Mouse (Mus musculus) CH12.LX (cell line): ENCODE measurements at regions not wholly inside any gene's neighbourhood (a gene's known extent, or its start where the extent isn't known, plus 50 kb on each side); places are given as distances from the start of the nearest gene placed in this dataset.

Experiments
- DNase-seq: peaks from one replicate; pipeline ENCODE4 v3.0.0-alpha.2; 2013; ENCODE audit errors: extremely low read depth
- H3K27ac ChIP-seq: 2 replicates; pipeline ENCODE4 v1.5.1; 2012; ENCODE audit warnings: low read depth, mild to moderate bottlenecking, control low read depth, moderate library complexity; ENCODE audit not compliant: insufficient read depth
- H3K27me3 ChIP-seq: replicated peaks from 2 replicates; pipeline ENCODE3; 2012; ENCODE audit warnings: inconsistent platforms
- H3K36me3 ChIP-seq, 2 experiments: replicated peaks in 1 of 2; 2 replicates each; pipeline versions ENCODE3 to v1.6.1; 2012; ENCODE audit warnings: inconsistent platforms in 1 of 2, low read length in 1 of 2, mild to moderate bottlenecking in 1 of 2, mixed read lengths in 1 of 2, moderate library complexity in 1 of 2; ENCODE audit not compliant: control insufficient read depth in 1 of 2, insufficient read depth in 1 of 2
- H3K4me1 ChIP-seq, 2 experiments: 2 replicates each; pipeline ENCODE4 v1.6.1; 2012; ENCODE audit warnings: inconsistent platforms in 1 of 2, moderate library complexity in 1 of 2; ENCODE audit not compliant: insufficient read depth in 2 of 2, control insufficient read depth in 1 of 2
- H3K4me2 ChIP-seq: 2 replicates; pipeline ENCODE4 v1.6.1; 2012; ENCODE audit warnings: low read depth, mild to moderate bottlenecking, control low read depth; ENCODE audit not compliant: poor library complexity, insufficient read depth, severe bottlenecking
- H3K4me3 ChIP-seq, 3 experiments: fragments of 150-350 bp in 1 of 3; sonication (generic) in 1 of 3; replicated peaks in 1 of 3; 2 replicates each; pipeline versions ENCODE3 to v1.5.1; 2011 to 2012; ENCODE audit warnings: low read depth in 2 of 3, low read length in 2 of 3, mild to moderate bottlenecking in 2 of 3, moderate library complexity in 2 of 3, control low read depth in 1 of 3, improper control_type of control experiment in 1 of 3, inconsistent platforms in 1 of 3, mixed read lengths in 1 of 3; ENCODE audit not compliant: poor library complexity in 1 of 3
- H3K79me2 ChIP-seq: replicated peaks from 2 replicates; pipeline ENCODE4 v1.6.1; 2012; ENCODE audit warnings: mild to moderate bottlenecking, moderate library complexity; ENCODE audit not compliant: control insufficient read depth, poor library complexity, insufficient read depth, severe bottlenecking; ENCODE audit errors: extremely low read depth
- H3K9ac ChIP-seq: 2 replicates; pipeline ENCODE4 v1.6.1; 2012; ENCODE audit warnings: low read depth, mild to moderate bottlenecking, control low read depth, moderate library complexity; ENCODE audit not compliant: insufficient read depth
- H3K9me3 ChIP-seq: replicated peaks from 2 replicates; pipeline ENCODE3; 2012; ENCODE audit warnings: low read length, inconsistent platforms, mixed read lengths
- CHD2 ChIP-seq: IDR thresholded peaks from 2 replicates; pipeline ENCODE4 v1.6.1; 2011; ENCODE audit warnings: low read length, improper control_type of control experiment
- CTCF ChIP-seq, 2 experiments: IDR thresholded peaks in 1 of 2; conservative IDR thresholded peaks in 1 of 2; 2 replicates each; pipeline ENCODE4 v1.5.1; 2011 to 2012; ENCODE audit warnings: low read depth in 2 of 2, low read length in 2 of 2, improper control_type of control experiment in 1 of 2, inconsistent platforms in 1 of 2, mild to moderate bottlenecking in 1 of 2, moderate library complexity in 1 of 2
- E2F4 ChIP-seq: IDR thresholded peaks from 2 replicates; pipeline ENCODE4 v1.6.1; 2011; ENCODE audit warnings: low read depth, low read length, improper control_type of control experiment; ENCODE audit not compliant: insufficient replicate concordance
- ELF1 ChIP-seq: IDR thresholded peaks from 2 replicates; pipeline ENCODE4 v1.6.1; 2014; ENCODE audit warnings: low read depth, mild to moderate bottlenecking, inconsistent platforms, low read length, improper control_type of control experiment
- EP300 ChIP-seq: IDR thresholded peaks from 2 replicates; pipeline ENCODE4 v1.6.1; 2011; ENCODE audit warnings: low read length, improper control_type of control experiment
- ETS1 ChIP-seq: conservative IDR thresholded peaks from 2 replicates; pipeline ENCODE4 v1.6.1; 2012; ENCODE audit warnings: low read depth, mild to moderate bottlenecking, inconsistent platforms, low read length, improper control_type of control experiment, moderate library complexity
- GABPA ChIP-seq: IDR thresholded peaks from 2 replicates; pipeline ENCODE4 v1.6.1; 2012; ENCODE audit warnings: low read depth, low read length, improper control_type of control experiment, inconsistent platforms; ENCODE audit not compliant: insufficient replicate concordance
- HCFC1 ChIP-seq: IDR thresholded peaks from 2 replicates; pipeline ENCODE4 v1.6.1; 2012; ENCODE audit warnings: low read depth, mild to moderate bottlenecking, inconsistent platforms, low read length, improper control_type of control experiment
- JUN ChIP-seq: IDR thresholded peaks from 2 replicates; pipeline ENCODE4 v1.6.1; 2011; ENCODE audit warnings: low read depth, mild to moderate bottlenecking, low read length, improper control_type of control experiment, moderate library complexity; ENCODE audit not compliant: insufficient read depth
- JUND ChIP-seq: conservative IDR thresholded peaks from 2 replicates; pipeline ENCODE4 v1.6.1; 2011; ENCODE audit warnings: low read depth, low read length, improper control_type of control experiment
- MAFK ChIP-seq: IDR thresholded peaks from 2 replicates; pipeline ENCODE4 v1.6.1; 2011; ENCODE audit warnings: low read length, improper control_type of control experiment; ENCODE audit not compliant: insufficient replicate concordance
- MAX ChIP-seq: IDR thresholded peaks from 2 replicates; pipeline ENCODE4 v1.6.1; 2011; ENCODE audit warnings: low read length, improper control_type of control experiment
- MEF2A ChIP-seq: IDR thresholded peaks from 2 replicates; pipeline ENCODE4 v1.6.1; 2014; ENCODE audit warnings: low read depth, mild to moderate bottlenecking, inconsistent platforms, low read length, improper control_type of control experiment, borderline replicate concordance
- MYC ChIP-seq: IDR thresholded peaks from 2 replicates; pipeline ENCODE4 v1.6.1; 2011; ENCODE audit warnings: low read depth, mild to moderate bottlenecking, improper control_type of control experiment, low read length
- NELFE ChIP-seq: IDR thresholded peaks from 2 replicates; pipeline ENCODE4 v1.6.1; 2011; ENCODE audit warnings: low read depth, low read length, improper control_type of control experiment
- POLR2AphosphoS2 ChIP-seq: IDR thresholded peaks from 2 replicates; pipeline ENCODE4 v1.6.1; 2011; ENCODE audit warnings: low read depth, low read length, improper control_type of control experiment
- RAD21 ChIP-seq: IDR thresholded peaks from 2 replicates; pipeline ENCODE4 v1.6.1; 2011; ENCODE audit warnings: low read depth, mild to moderate bottlenecking, low read length, improper control_type of control experiment, moderate library complexity
- RCOR1 ChIP-seq: conservative IDR thresholded peaks from 2 replicates; pipeline ENCODE4 v1.6.1; 2012; ENCODE audit warnings: low read depth, mild to moderate bottlenecking, inconsistent platforms, low read length, improper control_type of control experiment
- SIN3A ChIP-seq: IDR thresholded peaks from 2 replicates; pipeline ENCODE4 v1.6.1; 2012; ENCODE audit warnings: low read length, improper control_type of control experiment, inconsistent platforms
- TCF12 ChIP-seq: IDR thresholded peaks from 2 replicates; pipeline ENCODE4 v1.6.1; 2014; ENCODE audit warnings: low read depth, mild to moderate bottlenecking, inconsistent platforms, low read length, improper control_type of control experiment
- UBTF ChIP-seq: IDR thresholded peaks from 2 replicates; pipeline ENCODE4 v1.6.1; 2012; ENCODE audit warnings: low read depth, mild to moderate bottlenecking, inconsistent platforms, low read length, improper control_type of control experiment, moderate library complexity
- USF1 ChIP-seq: IDR thresholded peaks from 2 replicates; pipeline ENCODE4 v1.6.1; 2014; ENCODE audit warnings: low read depth, mild to moderate bottlenecking, inconsistent platforms, low read length, improper control_type of control experiment
- USF2 ChIP-seq: conservative IDR thresholded peaks from 2 replicates; pipeline ENCODE4 v1.6.1; 2011; ENCODE audit warnings: low read depth, low read length, improper control_type of control experiment
- ZC3H11A ChIP-seq: IDR thresholded peaks from 2 replicates; pipeline ENCODE4 v1.6.1; 2012; ENCODE audit warnings: low read depth, mild to moderate bottlenecking, inconsistent platforms, low read length, improper control_type of control experiment
- ZNF384 ChIP-seq: IDR thresholded peaks from 2 replicates; pipeline ENCODE4 v1.6.1; 2012; ENCODE audit warnings: low read depth, low read length, improper control_type of control experiment, inconsistent platforms
- dilution Hi-C: fragments of 300-500 bp; cut with MboI; formaldehyde crosslinking; loops from 2 replicates; pipeline ENCODE4 v1.14.3; 2020; ENCODE audit warnings: low sequenced_read_pairs; ENCODE audit not compliant: extremely low pct_unique_long_range_greater_than_20kb, extremely low pct_ligation_motif_present
- in situ Hi-C: fragments of 300-500 bp; cut with MboI; formaldehyde crosslinking; loops from 3 replicates; pipeline ENCODE4 v1.14.3; 2019; ENCODE audit warnings: low sequenced_read_pairs, low pct_ligation_motif_present, low pct_unique_long_range_greater_than_20kb, mixed read lengths

GRCm38 (mm10) chr2:50586321-50587050 lies 289.9 kb upstream of the Mmadhc start:
- in situ Hi-C loops: no loop called here
- dilution Hi-C loops: no loop called here

DNA sequence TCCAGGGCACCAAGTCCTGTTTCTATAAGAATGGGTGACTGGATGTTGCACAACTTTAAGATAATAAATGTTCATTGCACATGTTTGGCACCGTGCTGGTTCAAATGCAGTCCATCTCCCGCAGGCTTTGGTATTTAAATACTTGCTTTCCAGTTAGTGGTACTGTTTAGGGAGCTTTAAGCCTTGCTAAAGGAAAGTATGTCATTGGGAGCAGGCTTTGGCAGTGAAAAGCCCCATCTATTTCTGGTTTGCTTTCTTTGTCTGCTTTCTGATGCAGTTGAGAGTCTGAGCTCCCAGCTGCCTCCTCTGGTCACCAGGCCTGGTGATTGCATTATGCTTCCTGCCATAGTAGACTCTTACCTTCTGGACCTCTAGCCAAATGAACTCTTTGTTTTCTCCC lies 283.0 kb upstream of the Mmadhc start:
- Histone ChIP-seq H3K79me2 (no peaks in the 10 kb centered on the region), H3K27me3 (no peaks in the 10 kb centered on the region), H3K4me1 (no peaks in the 10 kb centered on the region), H3K36me3 (no peaks in the 10 kb centered on the region), H3K27ac (no peak overlapping the region), H3K4me2 (no peak overlapping the region), H3K9me3 (no peaks in the 10 kb centered on the region), H3K9ac (no peak overlapping the region), H3K4me3 (no peak overlapping the region)
- DNase-seq: no peak
- in situ Hi-C loops (no loop called here), dilution Hi-C loops (no loop called here)
- TF ChIP-seq SIN3A: no peak
- TF ChIP-seq MAFK: no peak
- no peak for TF ChIP-seq MYC
- TF ChIP-seq ETS1: no peak
- TF ChIP-seq ELF1: no peak
- no peak for TF ChIP-seq ZNF384
- TF ChIP-seq CHD2: no peak
- no peak for TF ChIP-seq POLR2AphosphoS2
- no peak for TF ChIP-seq USF2
- no peak for TF ChIP-seq ZC3H11A
- no peak for TF ChIP-seq CTCF (conservative IDR thresholded peaks at IDR 0.05 in 1 of 2, IDR thresholded peaks at IDR 0.05 in 1 of 2; ENCODE audit: low read depth in 2 of 2, low read length in 2 of 2)
- no peak for TF ChIP-seq MEF2A
- no peak for TF ChIP-seq HCFC1
- no peak for TF ChIP-seq GABPA
- TF ChIP-seq E2F4: no peak
- TF ChIP-seq MAX: no peak
- TF ChIP-seq USF1: no peak
- no peak for TF ChIP-seq NELFE
- no peak for TF ChIP-seq EP300
- no peak for TF ChIP-seq RAD21

More at GRCm38 (mm10) chr2:50586321-50587050, 289.9 kb upstream of the Mmadhc start:
- TF ChIP-seq RCOR1 (no peak), MYC (no peak), JUN (no peak), JUND (no peak), SIN3A (no peak), USF1 (no peak), NELFE (no peak), POLR2AphosphoS2 (no peak), UBTF (no peak), USF2 (no peak), E2F4 (no peak), ZC3H11A (no peak), ETS1 (no peak), TCF12 (no peak)
- TF ChIP-seq, all 38 proteins: peak for 0
- Histone ChIP-seq H3K9me3 (no peaks in the 10 kb centered on the region), H3K4me3 (no peak overlapping the region), H3K4me1 (peaks cover 0 to 4% of the 10 kb centered on the region in 2 experiments; a peak in 1 of 4 replicates), H3K27me3 (no peaks in the 10 kb centered on the region), H3K79me2 (no peaks in the 10 kb centered on the region), H3K4me2 (no peak overlapping the region), H3K36me3 (no peaks in the 10 kb centered on the region), H3K9ac (no peak overlapping the region), H3K27ac (no peak overlapping the region)
- no peak for DNase-seq
